Mouse (Mus musculus): Measurements from ENCODE around the gene Gjc2. TPM values are rescaled to one million over a fixed set of nuclear protein-coding genes. Genes with fewer than 3 reads are reported as not detected.

Gjc2 gene
- polyA plus RNA-seq (2012; ENCODE audit: insufficient read depth, low replicate concordance): 0.03 TPM in 1 of 2 replicates, not detected in the other

- Histone ChIP-seq H3K27me3 (replicated peaks) (peaks cover 48% of the 10 kb centered on the region), H3K4me3 (replicated peaks) (no peak within 1 kb of the TSS), H3K4me1 (peaks cover 17% of the 10 kb centered on the region), H3K36me3 (replicated peaks; ENCODE audit: low read length) (peaks cover 48% of the 10 kb centered on the region), H3K9me3 (no peaks in the 10 kb centered on the region)
- TF ChIP-seq GATA1 (IDR thresholded peaks at IDR 0.05; ENCODE audit: borderline replicate concordance, low read length) (no peak), FLI1 (IDR thresholded peaks at IDR 0.05; ENCODE audit: low read length) (no peak)
These were observed at the start of gene Gjc2 for GRCm38 (mm10) chr11:59182864-59183331. Gjc2 (minus strand) TSS chr11:59183213.

GRCm38 (mm10) chr11:59232797-59233196, 49.8 kb upstream of the Gjc2 start:
- Histone ChIP-seq H3K9me3 (no peaks in the 10 kb centered on the region), H3K27me3 (replicated peaks) (peaks cover 40% of the 10 kb centered on the region), H3K4me1 (peaks cover 24% of the 10 kb centered on the region), H3K36me3 (replicated peaks; ENCODE audit: low read length) (no peaks in the 10 kb centered on the region), H3K4me3 (replicated peaks) (no peak overlapping the region)
- no peak for TF ChIP-seq GATA1 (IDR thresholded peaks at IDR 0.05; ENCODE audit: borderline replicate concordance, low read length)
- no peak for TF ChIP-seq FLI1 (IDR thresholded peaks at IDR 0.05; ENCODE audit: low read length)

- Histone ChIP-seq H3K9me3 (no peaks in the 10 kb centered on the region), H3K27me3 (replicated peaks) (peaks cover 21% of the 10 kb centered on the region), H3K36me3 (replicated peaks; ENCODE audit: low read length) (peaks cover 4% of the 10 kb centered on the region), H3K4me1 (peaks cover 44% of the 10 kb centered on the region), H3K4me3 (replicated peaks) (peak overlapping the region; percentile 33)
- TF ChIP-seq GATA1 (IDR thresholded peaks at IDR 0.05; ENCODE audit: borderline replicate concordance, low read length): no peak
- no peak for TF ChIP-seq FLI1 (IDR thresholded peaks at IDR 0.05; ENCODE audit: low read length)
These were observed 47.2 kb upstream of the Gjc2 start for GRCm38 (mm10) chr11:59230144-59230760.

GRCm38 (mm10) chr11:59228122-59228953, 45.3 kb upstream of the Gjc2 start, which contains the start of gene Arf1:
Arf1 (minus strand) TSS chr11:59228270.
- peaks cover 63% of the 10 kb centered on the region for H3K4me1 ChIP-seq

GRCm38 (mm10) chr11:59227604-59228121, 44.6 kb upstream of the Gjc2 start:
- Histone ChIP-seq H3K4me1 (peaks cover 69% of the 10 kb centered on the region), H3K36me3 (replicated peaks; ENCODE audit: low read length) (peaks cover 21% of the 10 kb centered on the region)
- TF ChIP-seq GATA1 (IDR thresholded peaks at IDR 0.05; ENCODE audit: borderline replicate concordance, low read length) (no peak), FLI1 (IDR thresholded peaks at IDR 0.05; ENCODE audit: low read length) (no peak; the same call in 1 of the 2 replicates)

More at GRCm38 (mm10) chr11:59228122-59228953, 45.3 kb upstream of the Gjc2 start, which contains the start of gene Arf1:
- TF ChIP-seq FLI1 (IDR thresholded peaks at IDR 0.05; ENCODE audit: low read length) (no peak; the same call in 1 of the 2 replicates), GATA1 (IDR thresholded peaks at IDR 0.05; ENCODE audit: borderline replicate concordance, low read length) (no peak)
- H3K4me3 ChIP-seq (replicated peaks): peak within 1 kb of the TSS; percentile 92
- H3K9me3 ChIP-seq: no peaks in the 10 kb centered on the region
- peaks cover 14% of the 10 kb centered on the region for H3K36me3 ChIP-seq (replicated peaks; ENCODE audit: low read length)
- peaks cover 11% of the 10 kb centered on the region for H3K27me3 ChIP-seq (replicated peaks)

GRCm38 (mm10) chr11:59226787-59227603, 44.0 kb upstream of the Gjc2 start:
- peak overlapping the region; percentile 92 for H3K4me3 ChIP-seq (replicated peaks)
- peaks cover 1% of the 10 kb centered on the region for H3K27me3 ChIP-seq (replicated peaks)
- TF ChIP-seq FLI1 (IDR thresholded peaks at IDR 0.05; ENCODE audit: low read length) (no peak), GATA1 (IDR thresholded peaks at IDR 0.05; ENCODE audit: borderline replicate concordance, low read length) (no peak)
- peaks cover 26% of the 10 kb centered on the region for H3K36me3 ChIP-seq (replicated peaks; ENCODE audit: low read length)
- H3K4me1 ChIP-seq: peaks cover 76% of the 10 kb centered on the region
- no peaks in the 10 kb centered on the region for H3K9me3 ChIP-seq

More at GRCm38 (mm10) chr11:59227604-59228121, 44.6 kb upstream of the Gjc2 start:
- H3K27me3 ChIP-seq (replicated peaks): peaks cover 4% of the 10 kb centered on the region
- H3K9me3 ChIP-seq: no peaks in the 10 kb centered on the region
- H3K4me3 ChIP-seq (replicated peaks): peak overlapping the region; percentile 92

GRCm38 (mm10) chr11:59226251-59226650, 43.2 kb upstream of the Gjc2 start:
- TF ChIP-seq GATA1 (IDR thresholded peaks at IDR 0.05; ENCODE audit: borderline replicate concordance, low read length) (no peak), FLI1 (IDR thresholded peaks at IDR 0.05; ENCODE audit: low read length) (no peak)
- peak overlapping the region; percentile 92 for H3K4me3 ChIP-seq (replicated peaks)
- H3K9me3 ChIP-seq: no peaks in the 10 kb centered on the region
- peaks cover 84% of the 10 kb centered on the region for H3K4me1 ChIP-seq
- peaks cover 32% of the 10 kb centered on the region for H3K36me3 ChIP-seq (replicated peaks; ENCODE audit: low read length)
- no peaks in the 10 kb centered on the region for H3K27me3 ChIP-seq (replicated peaks)

GRCm38 (mm10) chr11:59225167-59225566, 42.2 kb upstream of the Gjc2 start:
- Histone ChIP-seq H3K27me3 (replicated peaks) (no peaks in the 10 kb centered on the region), H3K36me3 (replicated peaks; ENCODE audit: low read length) (peaks cover 43% of the 10 kb centered on the region), H3K4me3 (replicated peaks) (peak overlapping the region; percentile 40), H3K9me3 (no peaks in the 10 kb centered on the region), H3K4me1 (peaks cover 88% of the 10 kb centered on the region)
- no peak for TF ChIP-seq FLI1 (IDR thresholded peaks at IDR 0.05; ENCODE audit: low read length)
- TF ChIP-seq GATA1 (IDR thresholded peaks at IDR 0.05; ENCODE audit: borderline replicate concordance, low read length): no peak

GRCm38 (mm10) chr11:59224470-59224869, 41.5 kb upstream of the Gjc2 start:
- Histone ChIP-seq H3K27me3 (replicated peaks) (no peaks in the 10 kb centered on the region), H3K36me3 (replicated peaks; ENCODE audit: low read length) (peaks cover 50% of the 10 kb centered on the region), H3K9me3 (no peaks in the 10 kb centered on the region), H3K4me1 (peaks cover 88% of the 10 kb centered on the region), H3K4me3 (replicated peaks) (no peak overlapping the region)
- no peak for TF ChIP-seq GATA1 (IDR thresholded peaks at IDR 0.05; ENCODE audit: borderline replicate concordance, low read length)
- no peak for TF ChIP-seq FLI1 (IDR thresholded peaks at IDR 0.05; ENCODE audit: low read length)

All from megakaryocyte, embryonic 14.5 days (primary cell).